Mouse (Mus musculus): Measurements from ENCODE around the gene Ltbp3.
A peak's percentile ranks its signal among the peaks of the same experiment; 100 is the strongest.

The Ltbp3 gene

DNA sequence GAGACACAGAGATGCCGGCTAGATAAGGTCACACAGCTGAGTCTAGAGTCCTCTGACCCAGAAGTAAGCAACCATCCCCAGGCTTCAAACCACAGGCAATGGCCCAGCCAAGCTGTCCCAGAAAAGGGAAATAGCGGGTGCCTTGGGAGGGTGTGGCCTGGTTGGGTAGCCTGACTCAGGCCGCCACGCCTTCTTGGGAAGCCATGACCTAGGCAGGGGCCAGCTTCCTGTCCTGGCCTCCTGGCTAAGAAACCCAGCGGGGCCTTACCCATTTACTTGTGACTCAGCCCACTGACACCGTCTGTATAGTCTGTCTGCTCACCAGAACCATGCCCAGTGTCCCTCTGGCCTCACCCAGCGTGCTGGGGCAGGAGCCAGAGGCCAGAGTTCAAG, 16.2 kb upstream of the Ltbp3 start:
- DNase-seq, result peak; percentile 80

DNA sequence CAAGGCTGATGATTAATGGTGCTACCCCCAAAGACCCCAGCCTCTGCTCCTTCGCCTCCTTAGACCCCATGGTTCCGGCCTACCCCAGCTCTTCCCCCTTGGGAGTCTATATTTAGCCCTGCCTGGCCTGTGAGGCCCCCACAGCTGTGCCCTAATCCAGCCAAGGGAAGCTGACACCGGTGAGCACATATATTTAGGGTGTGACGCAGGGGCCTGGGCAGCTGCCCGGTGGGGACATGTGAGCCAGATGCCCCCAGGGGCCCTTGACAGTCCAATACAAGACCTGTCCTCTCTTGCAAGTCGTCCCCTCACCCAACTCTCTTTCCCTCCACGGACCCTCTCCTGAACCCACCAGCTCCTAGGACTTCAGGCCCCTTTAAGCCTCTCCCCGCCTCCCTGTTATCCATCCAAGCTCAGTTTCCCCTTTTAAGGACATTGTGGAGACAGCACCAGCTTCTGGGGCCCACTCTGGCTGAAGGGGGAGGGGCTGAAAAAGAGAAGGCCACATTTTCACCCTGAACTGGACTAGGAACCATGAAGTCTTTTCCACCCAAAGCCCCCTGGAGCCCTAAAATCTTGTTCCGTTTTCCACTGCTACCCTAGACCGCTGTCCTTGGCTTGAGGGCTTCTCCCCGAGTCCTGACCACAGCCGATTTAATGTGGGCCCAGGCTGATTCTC, 15.5 kb upstream of the Ltbp3 start:
- DNase-seq, result peak; percentile 46

DNA sequence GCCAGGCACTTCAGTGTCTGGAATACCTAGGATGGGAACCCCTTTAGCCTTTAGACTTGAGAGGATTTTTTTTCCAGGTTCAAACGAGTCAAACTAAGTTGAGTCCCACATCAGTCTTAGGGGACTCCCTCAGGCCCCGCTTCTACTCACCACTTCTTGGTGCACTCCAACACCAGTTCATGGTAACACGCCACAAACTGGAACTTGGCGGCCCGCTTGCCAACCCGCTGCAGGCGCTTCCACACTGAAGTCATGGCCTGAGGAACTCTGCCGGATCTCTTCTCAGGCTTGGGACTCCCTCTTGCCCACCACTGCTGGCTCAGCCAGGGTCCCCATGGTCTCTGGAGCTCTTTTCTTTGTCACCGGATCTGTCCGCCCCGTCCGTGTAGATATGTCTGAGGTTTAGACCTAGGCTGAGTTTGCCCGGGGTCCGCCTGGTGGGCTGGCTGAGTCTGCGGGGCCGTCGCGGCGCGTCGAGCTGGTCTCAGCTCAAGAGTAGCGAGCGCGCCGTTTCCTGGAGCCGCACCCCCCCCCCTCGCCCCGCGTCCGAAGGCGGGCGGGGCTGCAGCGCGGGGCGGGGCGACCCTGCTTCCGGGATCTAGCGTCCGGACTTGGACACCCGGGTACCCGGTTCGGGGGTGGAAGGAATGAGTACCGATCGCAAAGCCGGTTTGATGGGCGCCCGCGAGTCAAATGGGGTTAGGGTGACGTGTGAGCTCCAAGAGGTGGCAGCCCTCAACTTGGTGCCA, 14.8 kb upstream of the Ltbp3 start, which contains the start of gene Ehbp1l1:
Ehbp1l1 (minus strand) TSS at position 551 of the 749 bp plus-strand sequence.
- DNase-seq, result peak; percentile 62

DNA sequence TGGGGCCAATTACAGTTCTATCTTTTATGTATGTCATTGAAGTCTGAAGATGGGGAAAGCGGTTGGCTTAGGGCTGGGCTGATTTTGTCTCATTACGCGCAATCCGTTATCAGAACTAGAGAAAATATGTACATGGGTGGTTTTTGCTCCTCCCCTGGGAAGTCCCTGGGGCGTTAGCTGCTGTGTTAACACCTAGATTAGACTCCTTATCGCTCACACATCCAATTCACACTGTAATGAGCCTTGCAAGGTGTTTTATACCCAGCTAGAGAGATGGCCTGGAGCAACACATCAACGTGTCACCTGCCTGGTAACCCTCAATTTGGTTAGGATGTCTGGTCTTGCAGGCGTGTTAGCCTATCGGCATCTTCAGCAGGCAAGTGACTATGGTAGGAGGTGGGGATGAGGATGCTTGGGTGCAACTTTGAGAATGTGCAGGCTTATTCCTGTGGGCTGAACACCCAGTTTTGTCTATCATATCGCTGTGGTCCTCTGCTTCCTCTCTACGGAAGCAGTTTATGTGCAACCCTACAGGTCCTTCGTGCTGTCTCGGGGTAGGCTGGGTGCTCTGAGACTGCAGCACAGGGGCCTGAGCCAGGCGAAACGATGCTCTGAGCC, 13.6 kb upstream of the Ltbp3 start:
- DNase-seq, result no peak

DNA sequence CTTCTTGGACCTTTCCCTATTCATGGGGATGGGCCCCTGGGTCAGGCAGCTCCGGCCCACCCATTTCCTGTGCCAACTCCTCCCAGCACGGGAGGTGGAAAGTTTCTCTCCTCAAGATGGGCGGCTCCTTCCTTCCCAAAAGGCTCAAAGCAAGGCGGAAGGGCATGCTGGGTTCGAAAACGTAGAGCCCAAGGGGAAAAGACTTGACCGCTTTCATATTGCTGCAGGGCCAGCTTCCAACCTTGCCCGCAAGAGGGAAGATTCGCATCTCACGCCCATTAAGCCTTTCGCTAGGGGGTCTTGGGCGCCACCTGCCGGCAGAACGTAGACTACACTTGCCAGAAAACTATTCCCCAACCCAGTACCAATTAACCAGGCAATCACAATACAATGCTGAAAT, 13.0 kb upstream of the Ltbp3 start:
- peak; percentile 91 for DNase-seq

DNA sequence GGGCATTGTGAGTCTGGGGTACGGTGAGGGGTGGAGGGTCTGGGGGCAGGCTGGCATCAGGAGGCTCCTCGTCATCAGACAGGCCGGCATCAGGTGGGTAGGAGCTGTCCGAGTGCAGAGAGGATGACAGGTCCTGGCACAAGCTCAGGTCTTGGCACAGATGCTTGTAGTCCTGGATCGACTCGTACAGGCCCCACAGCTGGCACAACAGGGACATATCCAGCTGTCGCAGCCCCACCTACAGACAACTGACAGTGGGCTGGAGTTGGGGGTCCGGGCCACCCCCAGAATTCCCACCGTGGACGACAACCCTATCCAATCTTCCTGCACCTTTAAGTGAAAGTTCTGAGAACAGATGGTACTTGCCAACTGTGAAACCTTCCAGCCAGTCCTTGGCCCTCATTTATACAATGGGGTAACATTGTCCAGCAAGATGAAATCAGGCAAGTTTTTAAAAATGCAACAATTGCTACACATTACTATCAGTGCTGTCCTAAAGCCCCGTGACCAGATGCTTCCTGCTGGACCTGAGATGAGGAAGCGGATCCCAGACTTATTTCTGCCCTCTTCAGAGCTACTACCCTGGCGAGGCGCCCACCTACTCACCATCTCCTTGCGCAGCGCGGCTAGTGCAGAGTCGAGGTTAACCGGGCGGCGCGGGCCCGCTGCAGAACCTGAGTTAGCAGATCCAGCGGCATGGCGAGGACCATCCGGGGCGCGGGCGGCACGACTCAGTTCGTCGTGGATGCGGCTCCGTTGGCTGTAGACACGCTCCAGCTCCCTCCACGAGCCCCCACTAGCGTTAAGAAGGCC, 11.9 kb upstream of the Ltbp3 start:
- DNase-seq, result peak; percentile 48

DNA sequence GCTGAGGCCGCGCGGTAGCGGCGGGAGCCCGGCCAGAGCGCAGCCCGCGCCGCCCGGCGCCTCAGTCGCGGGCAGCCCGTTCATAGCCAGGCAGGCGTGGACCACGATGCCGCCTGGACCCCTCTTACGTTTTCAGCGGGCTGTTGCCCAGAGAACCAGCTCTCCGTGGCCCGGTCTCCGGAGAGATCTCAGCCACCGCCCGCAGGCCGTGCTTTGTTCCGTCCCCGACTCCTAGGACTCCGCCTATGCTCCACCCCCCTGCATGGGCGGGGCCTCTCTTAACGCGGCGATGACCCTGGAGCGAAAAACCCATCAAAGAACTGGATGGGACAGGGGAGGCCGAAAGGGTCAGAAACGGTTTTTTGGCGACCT, 11.3 kb upstream of the Ltbp3 start, which contains the start of gene Fam89b:
Fam89b (minus strand) TSS at position 210 of the 372 bp plus-strand sequence.
- DNase-seq, result peak; percentile 91

DNA sequence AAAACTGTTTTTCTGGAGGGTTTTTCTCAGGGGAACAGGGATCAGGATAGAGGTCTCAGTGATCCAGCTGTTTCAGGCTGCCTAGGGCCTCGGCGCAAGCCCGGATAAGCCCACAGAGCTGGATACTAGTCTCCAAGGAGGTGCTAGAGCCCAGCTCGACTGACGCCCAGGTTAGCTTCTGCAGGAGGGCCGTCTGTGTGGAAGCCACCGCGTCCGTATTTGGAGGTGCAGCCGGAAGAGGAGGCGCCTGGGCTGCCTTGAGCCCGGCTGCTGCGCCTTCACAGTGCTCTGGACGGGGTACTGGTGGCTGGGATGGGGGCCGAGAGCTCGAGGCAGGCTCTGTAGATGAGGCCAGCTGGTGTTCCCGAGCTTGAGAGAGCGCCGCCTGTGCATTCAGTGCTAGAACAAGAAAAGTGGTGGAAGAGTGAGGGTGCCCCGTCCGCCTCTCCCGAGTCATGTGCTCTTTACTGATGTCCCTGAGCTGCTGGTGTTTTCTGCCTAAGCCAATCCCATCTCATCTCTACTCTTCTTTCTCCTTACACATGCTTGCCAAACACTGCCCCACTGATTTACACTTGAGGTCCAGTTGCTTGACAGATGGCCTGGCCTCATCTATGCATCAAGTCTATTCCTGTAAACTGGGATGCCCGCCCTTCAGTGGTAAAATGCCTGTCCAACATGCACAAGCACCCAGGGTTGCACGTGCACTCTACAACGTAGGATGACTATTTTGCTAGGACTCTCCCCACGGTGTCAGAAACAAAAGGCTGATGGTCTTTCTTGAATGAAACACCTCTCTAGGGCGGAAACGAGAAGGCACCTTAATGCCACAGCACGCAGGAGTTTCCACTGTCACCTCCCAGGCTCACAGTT, 10.2 kb upstream of the Ltbp3 start:
- peak; percentile 36 for DNase-seq

DNA sequence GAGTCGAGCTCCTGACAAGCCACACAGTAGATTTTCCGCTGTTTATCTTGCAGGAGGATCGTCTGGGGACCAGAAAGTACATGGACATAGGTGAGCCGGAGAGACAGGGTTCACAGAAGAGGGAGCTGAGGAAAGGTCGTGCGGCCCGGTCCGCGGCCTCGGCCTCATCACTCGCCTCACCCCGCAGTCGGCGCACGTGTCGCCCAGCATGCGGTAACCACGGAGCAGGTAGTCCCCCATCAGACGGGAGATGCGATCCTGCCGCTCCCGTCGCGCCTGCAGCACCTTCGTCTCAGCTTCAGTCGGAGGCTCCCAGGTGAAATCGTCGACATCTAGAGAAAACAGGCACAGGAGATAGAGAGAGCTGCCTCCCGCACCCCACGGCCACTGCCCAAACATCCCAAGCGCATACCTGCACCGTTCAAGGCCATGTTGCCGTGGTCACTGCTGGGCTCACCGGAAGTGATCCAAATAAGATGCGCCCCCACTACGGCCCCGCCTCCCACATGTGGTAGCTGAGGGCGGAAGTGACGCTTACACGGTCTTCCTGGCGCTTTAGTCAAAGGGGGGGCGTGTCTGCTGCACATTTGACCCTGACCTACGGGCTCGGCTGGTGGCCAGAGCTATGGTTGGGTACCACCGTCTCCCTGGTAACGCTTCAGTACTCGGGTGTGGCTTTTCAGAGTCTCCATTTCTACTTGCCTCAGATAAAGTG, 9.3 kb upstream of the Ltbp3 start:
- peak; percentile 96 for DNase-seq

DNA sequence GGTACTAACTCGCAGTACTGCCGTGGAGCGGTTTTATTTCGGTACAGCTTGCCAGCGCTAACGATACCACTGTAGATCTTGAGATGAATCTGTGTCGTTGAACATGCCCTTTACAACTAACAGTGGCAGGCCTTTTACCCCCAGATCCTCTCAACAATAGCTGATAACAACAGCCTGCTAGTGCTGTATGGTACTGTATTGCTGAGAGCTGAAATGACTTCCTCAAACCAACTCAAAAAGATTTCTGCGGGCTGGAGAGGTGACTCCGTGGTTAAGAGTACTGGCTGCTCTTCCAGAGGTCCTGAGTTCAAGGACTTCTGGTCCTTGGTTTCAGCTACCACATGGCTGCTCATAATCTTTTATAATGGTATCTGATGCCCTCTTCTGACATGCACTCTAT, 6.4 kb upstream of the Ltbp3 start:
- DNase-seq, result no peak

DNA sequence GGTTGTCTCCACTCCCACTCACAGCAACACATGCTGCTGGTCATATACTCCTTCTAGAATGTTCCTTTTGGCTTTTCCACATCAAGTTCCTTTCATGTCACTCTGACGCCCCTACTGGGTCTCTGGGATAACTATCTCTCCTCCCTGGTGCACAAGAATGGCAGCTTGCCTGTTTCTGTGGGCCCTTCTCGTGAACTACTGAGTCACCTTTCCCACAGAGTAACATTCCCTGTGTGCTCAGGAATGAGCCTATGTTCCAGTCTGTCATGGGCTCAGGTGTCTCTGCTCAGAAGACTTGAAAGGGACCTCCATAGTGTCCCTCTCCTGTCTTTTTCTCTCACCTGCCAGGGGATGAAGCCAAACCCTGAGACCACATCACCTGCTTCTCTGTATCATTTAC, 1.3 kb upstream of the Ltbp3 start:
- no peak for DNase-seq

DNA sequence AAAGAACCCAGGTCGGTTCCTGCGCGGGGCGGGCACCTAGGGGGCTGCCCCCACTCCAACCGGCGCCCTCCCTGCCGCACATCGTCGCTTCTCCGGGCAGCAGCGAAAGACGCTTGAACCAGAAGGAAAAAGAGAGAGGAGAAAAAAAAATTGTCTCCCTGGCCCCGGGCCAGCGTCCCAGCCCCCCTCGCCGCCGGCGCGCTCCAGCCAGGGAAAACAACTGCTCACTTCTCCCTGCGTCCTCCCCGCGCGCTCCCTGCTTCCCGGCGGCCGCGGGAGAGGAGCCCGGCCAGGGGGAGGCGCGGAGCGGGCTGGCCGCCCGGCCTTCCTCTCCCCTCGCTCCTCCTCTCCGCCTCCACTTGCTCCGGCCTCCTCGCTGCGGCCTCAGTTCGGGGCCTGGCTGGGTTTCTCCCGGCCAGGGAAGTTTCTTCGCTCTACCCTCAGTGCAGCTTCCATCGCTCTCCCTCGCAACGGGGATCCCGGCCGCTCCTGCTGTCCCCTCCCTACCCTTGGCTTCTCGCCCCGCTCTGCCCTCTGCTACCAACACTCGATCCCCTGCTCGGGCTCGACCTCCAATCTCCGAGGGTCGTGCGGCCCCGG, 1.0 kb downstream of the Ltbp3 start:
- DNase-seq, result peak; percentile 66

DNA sequence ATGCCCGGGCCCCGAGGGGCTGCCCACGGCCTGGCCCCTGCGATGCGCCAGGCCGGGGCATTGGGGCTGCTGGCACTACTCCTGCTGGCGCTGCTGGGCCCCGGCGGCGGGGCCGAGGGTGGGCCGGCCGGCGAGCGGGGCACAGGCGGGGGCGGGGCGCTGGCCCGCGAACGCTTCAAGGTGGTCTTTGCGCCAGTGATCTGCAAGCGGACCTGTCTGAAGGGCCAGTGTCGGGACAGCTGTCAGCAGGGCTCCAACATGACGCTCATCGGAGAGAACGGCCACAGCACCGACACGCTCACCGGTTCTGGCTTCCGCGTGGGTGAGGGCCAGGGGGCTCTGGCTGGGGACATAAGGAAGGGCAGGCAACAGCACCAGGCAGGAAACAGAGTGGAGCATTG, 1.5 kb downstream of the Ltbp3 start:
- no peak for DNase-seq

DNA sequence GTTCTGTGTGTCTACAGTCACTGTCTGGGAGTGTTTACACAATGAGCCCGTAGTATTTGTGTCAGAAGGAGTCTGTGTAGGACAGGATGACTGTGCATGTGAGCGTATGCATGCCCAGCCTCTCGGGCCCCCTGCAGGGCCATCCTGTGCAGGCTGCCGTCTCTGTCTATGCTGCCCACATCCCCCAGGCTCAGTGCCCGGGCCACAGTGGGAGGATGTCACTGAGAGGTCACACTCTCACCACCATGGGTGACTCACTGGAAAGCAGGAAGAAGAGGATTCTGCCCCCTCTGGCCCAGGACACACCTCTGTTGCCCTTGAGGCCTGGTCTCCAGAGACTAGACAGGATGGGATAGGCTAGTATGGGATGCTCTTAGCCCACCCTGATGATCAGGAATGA, 2.9 kb downstream of the Ltbp3 start:
- DNase-seq, result peak; percentile 38

DNA sequence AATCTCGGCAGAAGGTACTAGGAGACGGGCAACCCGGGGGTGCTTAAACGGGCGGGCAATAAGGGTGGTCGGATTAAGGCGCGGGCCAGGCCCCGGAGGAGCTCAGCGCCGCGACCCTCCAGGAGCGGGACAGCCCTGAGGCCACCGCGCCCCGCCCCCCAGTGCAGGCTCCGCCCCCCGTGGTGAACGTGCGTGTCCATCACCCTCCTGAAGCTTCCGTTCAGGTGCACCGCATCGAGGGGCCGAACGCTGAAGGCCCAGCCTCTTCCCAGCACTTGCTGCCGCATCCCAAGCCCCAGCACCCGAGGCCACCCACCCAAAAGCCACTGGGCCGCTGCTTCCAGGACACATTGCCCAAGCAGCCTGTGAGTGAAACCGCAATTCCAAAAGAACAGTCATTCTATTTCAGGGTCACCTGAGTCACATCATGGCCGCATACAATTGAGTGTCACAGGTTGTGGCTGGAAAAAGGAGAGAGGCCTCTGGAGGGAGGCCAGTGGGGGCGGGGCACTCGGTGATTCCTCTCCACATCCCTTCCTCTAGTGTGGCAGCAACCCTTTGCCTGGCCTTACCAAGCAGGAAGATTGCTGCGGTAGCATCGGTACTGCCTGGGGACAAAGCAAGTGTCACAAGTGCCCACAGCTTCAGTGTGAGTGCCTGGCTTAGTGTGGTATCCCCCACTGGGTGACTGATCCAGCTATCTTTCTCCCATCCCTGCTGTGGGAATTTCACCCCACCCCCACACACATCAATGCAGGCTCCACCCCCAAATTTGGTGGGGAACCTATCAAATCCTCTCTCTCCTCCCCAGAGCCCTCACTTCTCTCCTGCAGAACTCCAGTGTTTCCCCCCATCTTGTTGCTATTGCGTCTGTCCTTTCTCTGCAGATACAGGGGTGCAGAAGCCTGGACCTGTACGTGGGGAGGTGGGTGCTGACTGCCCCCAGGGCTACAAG, 5.3 kb downstream of the Ltbp3 start:
- no peak for DNase-seq

DNA sequence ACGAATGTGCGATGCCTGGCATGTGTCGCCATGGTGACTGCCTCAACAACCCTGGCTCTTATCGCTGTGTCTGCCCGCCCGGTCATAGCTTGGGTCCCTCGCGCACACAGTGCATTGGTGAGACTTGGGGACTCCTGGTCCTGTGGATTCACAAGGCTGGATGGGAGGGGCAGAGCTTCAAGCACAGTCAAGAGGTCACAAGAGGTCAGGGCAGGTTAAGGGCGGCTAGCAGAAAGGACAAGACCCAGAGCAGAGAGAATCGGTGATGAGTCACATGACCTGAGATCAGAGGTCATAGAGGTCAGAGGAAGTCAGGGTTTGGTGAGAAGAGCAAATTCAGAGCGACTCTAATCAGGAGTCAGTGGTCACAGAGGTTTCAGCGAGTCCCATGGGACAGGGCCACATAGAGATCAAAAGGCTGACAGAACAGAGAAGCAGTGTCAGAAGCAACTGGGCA, 6.2 kb downstream of the Ltbp3 start:
- no peak for DNase-seq

DNA sequence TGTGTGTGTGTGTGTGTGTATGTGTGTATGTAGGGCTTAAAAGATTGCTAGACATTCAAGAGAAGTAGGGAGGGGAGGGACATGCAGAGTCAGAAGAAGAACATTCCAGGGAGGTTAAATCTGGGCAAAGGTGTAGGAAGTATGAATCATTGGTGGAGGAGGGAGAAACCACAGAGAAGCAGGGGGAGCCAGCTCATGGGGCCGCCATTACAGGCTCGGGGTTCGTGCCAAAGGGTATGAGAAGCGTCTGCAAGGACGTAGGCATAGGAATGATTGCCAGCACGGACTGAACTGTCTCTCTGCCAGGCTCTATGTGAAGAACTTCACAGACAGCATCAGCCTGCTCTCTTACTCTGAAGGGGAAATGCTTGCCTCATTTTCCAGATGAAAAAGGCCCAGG, 8.8 kb downstream of the Ltbp3 start:
- no peak for DNase-seq

DNA sequence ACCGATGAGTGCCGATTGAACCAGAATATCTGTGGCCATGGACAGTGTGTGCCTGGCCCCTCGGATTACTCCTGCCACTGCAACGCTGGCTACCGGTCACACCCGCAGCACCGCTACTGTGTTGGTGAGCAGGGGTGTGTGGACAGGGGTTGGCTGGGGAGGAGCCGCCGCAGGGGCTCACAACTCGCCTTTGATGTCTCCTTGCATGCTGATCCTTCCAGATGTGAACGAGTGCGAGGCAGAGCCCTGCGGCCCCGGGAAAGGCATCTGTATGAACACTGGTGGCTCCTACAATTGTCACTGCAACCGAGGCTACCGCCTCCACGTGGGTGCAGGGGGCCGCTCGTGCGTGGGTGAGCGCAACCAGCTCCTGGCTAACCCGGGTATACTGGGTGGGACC, 10.2 kb downstream of the Ltbp3 start:
- no peak for DNase-seq

DNA sequence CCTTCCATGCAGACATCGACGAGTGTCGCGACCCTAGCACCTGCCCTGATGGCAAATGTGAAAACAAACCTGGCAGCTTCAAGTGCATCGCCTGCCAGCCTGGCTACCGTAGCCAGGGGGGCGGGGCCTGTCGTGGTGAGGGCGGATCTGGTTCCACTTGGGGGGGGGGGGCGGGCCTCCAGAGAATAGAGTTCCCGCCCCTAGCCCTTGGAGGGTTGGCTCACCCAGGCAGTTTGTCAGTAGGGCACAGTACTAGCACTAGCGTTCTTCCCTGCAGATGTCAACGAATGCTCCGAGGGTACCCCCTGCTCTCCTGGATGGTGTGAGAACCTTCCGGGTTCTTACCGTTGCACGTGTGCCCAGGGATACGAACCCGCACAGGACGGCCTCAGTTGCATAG, 11.0 kb downstream of the Ltbp3 start:
- DNase-seq, result peak; percentile 61
